Mouse (Mus musculus): Measurements from ENCODE around the gene Zfyve1. TPM values are rescaled to one million over a fixed set of nuclear protein-coding genes. Genes with fewer than 3 reads are reported as not detected.
A peak's percentile ranks its signal among the peaks of the same experiment; 100 is the strongest.

The Zfyve1 gene
- polyA plus RNA-seq, 1 experiment from 2014 or later = 23.6 TPM

- Histone ChIP-seq H3K36me3 (ENCODE audit: control insufficient read depth, insufficient read depth, low read length) (peaks cover 47% of the 10 kb centered on the region), H3K27ac (ENCODE audit: low read depth, low read length) (no peak overlapping the region), H3K4me2 (ENCODE audit: low read depth, low read length) (no peak overlapping the region), H3K9me3 (ENCODE audit: control insufficient read depth, low read length) (no peaks in the 10 kb centered on the region), H3K9ac (replicated peaks; ENCODE audit: low read depth, low read length) (no peak overlapping the region), H3K4me1 (ENCODE audit: control insufficient read depth, insufficient read depth, low read length) (no peaks in the 10 kb centered on the region), H3K4me3 (ENCODE audit: low read depth, low read length) (no peak overlapping the region), H3K27me3 (ENCODE audit: control insufficient read depth, insufficient read depth, low read length) (no peaks in the 10 kb centered on the region)
- ATAC-seq (ENCODE audit: low read depth) = no peak
- WGBS = 67% methylated on average over 3 of the region's 3 CpGs
Measured at GRCm38 (mm10) chr12:83569866-83570265, 27.2 kb downstream of the Zfyve1 start.

GRCm38 (mm10) chr12:83562589-83562988 is 34.4 kb downstream of the Zfyve1 start:
- Histone ChIP-seq H3K36me3 (ENCODE audit: control insufficient read depth, insufficient read depth, low read length) (peaks cover 39% of the 10 kb centered on the region), H3K9ac (replicated peaks; ENCODE audit: low read depth, low read length) (no peak overlapping the region), H3K4me1 (ENCODE audit: control insufficient read depth, insufficient read depth, low read length) (no peaks in the 10 kb centered on the region), H3K27me3 (ENCODE audit: control insufficient read depth, insufficient read depth, low read length) (no peaks in the 10 kb centered on the region), H3K27ac (ENCODE audit: low read depth, low read length) (no peak overlapping the region), H3K4me2 (ENCODE audit: low read depth, low read length) (no peak overlapping the region), H3K9me3 (ENCODE audit: control insufficient read depth, low read length) (no peaks in the 10 kb centered on the region), H3K4me3 (ENCODE audit: low read depth, low read length) (no peak overlapping the region)
- WGBS = 93% methylated on average over 3 of the region's 3 CpGs
- no peak for ATAC-seq (ENCODE audit: low read depth)

GRCm38 (mm10) chr12:83560189-83560588 is 36.8 kb downstream of the Zfyve1 start:
- H3K4me3 ChIP-seq (ENCODE audit: low read depth, low read length) = no peak overlapping the region
- H3K9me3 ChIP-seq (ENCODE audit: control insufficient read depth, low read length) = no peaks in the 10 kb centered on the region
- no peaks in the 10 kb centered on the region for H3K27me3 ChIP-seq (ENCODE audit: control insufficient read depth, insufficient read depth, low read length)
- no peak overlapping the region for H3K9ac ChIP-seq (replicated peaks; ENCODE audit: low read depth, low read length)
- WGBS = 69% methylated on average over 6 of the region's 6 CpGs
- peaks cover 42% of the 10 kb centered on the region for H3K36me3 ChIP-seq (ENCODE audit: control insufficient read depth, insufficient read depth, low read length)
- H3K27ac ChIP-seq (ENCODE audit: low read depth, low read length) = no peak overlapping the region
- H3K4me1 ChIP-seq (ENCODE audit: control insufficient read depth, insufficient read depth, low read length) = no peaks in the 10 kb centered on the region
- ATAC-seq (ENCODE audit: low read depth) = no peak
- H3K4me2 ChIP-seq (ENCODE audit: low read depth, low read length) = no peak overlapping the region

GRCm38 (mm10) chr12:83558496-83558895 is 38.5 kb downstream of the Zfyve1 start:
- no peak overlapping the region for H3K4me2 ChIP-seq (ENCODE audit: low read depth, low read length)
- no peak overlapping the region for H3K9ac ChIP-seq (replicated peaks; ENCODE audit: low read depth, low read length)
- peaks cover 46% of the 10 kb centered on the region for H3K36me3 ChIP-seq (ENCODE audit: control insufficient read depth, insufficient read depth, low read length)
- H3K4me1 ChIP-seq (ENCODE audit: control insufficient read depth, insufficient read depth, low read length) = no peaks in the 10 kb centered on the region
- H3K27ac ChIP-seq (ENCODE audit: low read depth, low read length) = no peak overlapping the region
- no peaks in the 10 kb centered on the region for H3K9me3 ChIP-seq (ENCODE audit: control insufficient read depth, low read length)
- WGBS = 93% methylated on average over 7 of the region's 7 CpGs
- ATAC-seq (ENCODE audit: low read depth) = no peak
- H3K27me3 ChIP-seq (ENCODE audit: control insufficient read depth, insufficient read depth, low read length) = no peaks in the 10 kb centered on the region
- no peak overlapping the region for H3K4me3 ChIP-seq (ENCODE audit: low read depth, low read length)

- H3K27me3 ChIP-seq (ENCODE audit: control insufficient read depth, insufficient read depth, low read length) = no peaks in the 10 kb centered on the region
- no peak overlapping the region for H3K27ac ChIP-seq (ENCODE audit: low read depth, low read length)
- WGBS = 73% methylated on average over 9 of the region's 9 CpGs
- H3K9ac ChIP-seq (replicated peaks; ENCODE audit: low read depth, low read length) = no peak overlapping the region
- no peak for ATAC-seq (ENCODE audit: low read depth)
- no peak overlapping the region for H3K4me2 ChIP-seq (ENCODE audit: low read depth, low read length)
- no peak overlapping the region for H3K4me3 ChIP-seq (ENCODE audit: low read depth, low read length)
- H3K9me3 ChIP-seq (ENCODE audit: control insufficient read depth, low read length) = no peaks in the 10 kb centered on the region
- no peaks in the 10 kb centered on the region for H3K4me1 ChIP-seq (ENCODE audit: control insufficient read depth, insufficient read depth, low read length)
- H3K36me3 ChIP-seq (ENCODE audit: control insufficient read depth, insufficient read depth, low read length) = peaks cover 60% of the 10 kb centered on the region
Measured at GRCm38 (mm10) chr12:83555605-83556004, 41.4 kb downstream of the Zfyve1 start.

- no peaks in the 10 kb centered on the region for H3K9me3 ChIP-seq (ENCODE audit: control insufficient read depth, low read length)
- H3K4me1 ChIP-seq (ENCODE audit: control insufficient read depth, insufficient read depth, low read length) = no peaks in the 10 kb centered on the region
- H3K4me3 ChIP-seq (ENCODE audit: low read depth, low read length) = no peak overlapping the region
- H3K27me3 ChIP-seq (ENCODE audit: control insufficient read depth, insufficient read depth, low read length) = no peaks in the 10 kb centered on the region
- no peak for ATAC-seq (ENCODE audit: low read depth)
- WGBS = 86% methylated on average over 4 of the region's 4 CpGs
- H3K9ac ChIP-seq (replicated peaks; ENCODE audit: low read depth, low read length) = no peak overlapping the region
- no peak overlapping the region for H3K4me2 ChIP-seq (ENCODE audit: low read depth, low read length)
- peaks cover 59% of the 10 kb centered on the region for H3K36me3 ChIP-seq (ENCODE audit: control insufficient read depth, insufficient read depth, low read length)
- H3K27ac ChIP-seq (ENCODE audit: low read depth, low read length) = no peak overlapping the region
Measured at GRCm38 (mm10) chr12:83553816-83554215, 43.2 kb downstream of the Zfyve1 start.

- Histone ChIP-seq H3K27ac (ENCODE audit: low read depth, low read length) (no peak overlapping the region), H3K36me3 (ENCODE audit: control insufficient read depth, insufficient read depth, low read length) (peaks cover 69% of the 10 kb centered on the region), H3K9ac (replicated peaks; ENCODE audit: low read depth, low read length) (no peak overlapping the region), H3K4me3 (ENCODE audit: low read depth, low read length) (no peak overlapping the region), H3K27me3 (ENCODE audit: control insufficient read depth, insufficient read depth, low read length) (no peaks in the 10 kb centered on the region), H3K9me3 (ENCODE audit: control insufficient read depth, low read length) (no peaks in the 10 kb centered on the region), H3K4me2 (ENCODE audit: low read depth, low read length) (no peak overlapping the region), H3K4me1 (ENCODE audit: control insufficient read depth, insufficient read depth, low read length) (no peaks in the 10 kb centered on the region)
- WGBS = 91% methylated on average over 16 of the region's 16 CpGs
- no peak for ATAC-seq (ENCODE audit: low read depth)
Measured at GRCm38 (mm10) chr12:83551305-83551704, 45.7 kb downstream of the Zfyve1 start.

- Histone ChIP-seq H3K4me1 (ENCODE audit: control insufficient read depth, insufficient read depth, low read length) (no peaks in the 10 kb centered on the region), H3K9me3 (ENCODE audit: control insufficient read depth, low read length) (no peaks in the 10 kb centered on the region), H3K9ac (replicated peaks; ENCODE audit: low read depth, low read length) (no peak overlapping the region), H3K4me3 (ENCODE audit: low read depth, low read length) (no peak overlapping the region), H3K4me2 (ENCODE audit: low read depth, low read length) (no peak overlapping the region), H3K36me3 (ENCODE audit: control insufficient read depth, insufficient read depth, low read length) (peaks cover 32% of the 10 kb centered on the region), H3K27me3 (ENCODE audit: control insufficient read depth, insufficient read depth, low read length) (no peaks in the 10 kb centered on the region), H3K27ac (ENCODE audit: low read depth, low read length) (no peak overlapping the region)
- ATAC-seq (ENCODE audit: low read depth) = no peak
Measured at GRCm38 (mm10) chr12:83544791-83545190, 52.2 kb downstream of the Zfyve1 start.

GRCm38 (mm10) chr12:83543997-83544396 is 53.0 kb downstream of the Zfyve1 start:
- Histone ChIP-seq H3K4me2 (ENCODE audit: low read depth, low read length) (no peak overlapping the region), H3K9ac (replicated peaks; ENCODE audit: low read depth, low read length) (no peak overlapping the region), H3K9me3 (ENCODE audit: control insufficient read depth, low read length) (no peaks in the 10 kb centered on the region), H3K4me1 (ENCODE audit: control insufficient read depth, insufficient read depth, low read length) (no peaks in the 10 kb centered on the region), H3K27me3 (ENCODE audit: control insufficient read depth, insufficient read depth, low read length) (no peaks in the 10 kb centered on the region), H3K36me3 (ENCODE audit: control insufficient read depth, insufficient read depth, low read length) (peaks cover 38% of the 10 kb centered on the region), H3K4me3 (ENCODE audit: low read depth, low read length) (no peak overlapping the region), H3K27ac (ENCODE audit: low read depth, low read length) (no peak overlapping the region)
- 84% methylated on average over 7 of the region's 7 CpGs for WGBS
- ATAC-seq (ENCODE audit: low read depth) = no peak

GRCm38 (mm10) chr12:83536039-83536438 is 61.0 kb downstream of the Zfyve1 start:
- Histone ChIP-seq H3K4me1 (ENCODE audit: control insufficient read depth, insufficient read depth, low read length) (no peaks in the 10 kb centered on the region), H3K27ac (ENCODE audit: low read depth, low read length) (no peak overlapping the region), H3K4me2 (ENCODE audit: low read depth, low read length) (no peak overlapping the region), H3K36me3 (ENCODE audit: control insufficient read depth, insufficient read depth, low read length) (peaks cover 18% of the 10 kb centered on the region), H3K4me3 (ENCODE audit: low read depth, low read length) (no peak overlapping the region), H3K9ac (replicated peaks; ENCODE audit: low read depth, low read length) (0 out of 2 replicates have a peak overlapping the region, but pooled peaks have one; percentile 11), H3K9me3 (ENCODE audit: control insufficient read depth, low read length) (no peaks in the 10 kb centered on the region), H3K27me3 (ENCODE audit: control insufficient read depth, insufficient read depth, low read length) (no peaks in the 10 kb centered on the region)
- 40% methylated on average over 9 of the region's 9 CpGs for WGBS
- ATAC-seq (ENCODE audit: low read depth) = peak; percentile 55; the same call in 1 of the 2 replicates

Data from neural tube, embryonic 14.5 days (tissue).